Mouse (Mus musculus): Measurements from ENCODE around the gene Map7d1.

The Map7d1 gene

DNA sequence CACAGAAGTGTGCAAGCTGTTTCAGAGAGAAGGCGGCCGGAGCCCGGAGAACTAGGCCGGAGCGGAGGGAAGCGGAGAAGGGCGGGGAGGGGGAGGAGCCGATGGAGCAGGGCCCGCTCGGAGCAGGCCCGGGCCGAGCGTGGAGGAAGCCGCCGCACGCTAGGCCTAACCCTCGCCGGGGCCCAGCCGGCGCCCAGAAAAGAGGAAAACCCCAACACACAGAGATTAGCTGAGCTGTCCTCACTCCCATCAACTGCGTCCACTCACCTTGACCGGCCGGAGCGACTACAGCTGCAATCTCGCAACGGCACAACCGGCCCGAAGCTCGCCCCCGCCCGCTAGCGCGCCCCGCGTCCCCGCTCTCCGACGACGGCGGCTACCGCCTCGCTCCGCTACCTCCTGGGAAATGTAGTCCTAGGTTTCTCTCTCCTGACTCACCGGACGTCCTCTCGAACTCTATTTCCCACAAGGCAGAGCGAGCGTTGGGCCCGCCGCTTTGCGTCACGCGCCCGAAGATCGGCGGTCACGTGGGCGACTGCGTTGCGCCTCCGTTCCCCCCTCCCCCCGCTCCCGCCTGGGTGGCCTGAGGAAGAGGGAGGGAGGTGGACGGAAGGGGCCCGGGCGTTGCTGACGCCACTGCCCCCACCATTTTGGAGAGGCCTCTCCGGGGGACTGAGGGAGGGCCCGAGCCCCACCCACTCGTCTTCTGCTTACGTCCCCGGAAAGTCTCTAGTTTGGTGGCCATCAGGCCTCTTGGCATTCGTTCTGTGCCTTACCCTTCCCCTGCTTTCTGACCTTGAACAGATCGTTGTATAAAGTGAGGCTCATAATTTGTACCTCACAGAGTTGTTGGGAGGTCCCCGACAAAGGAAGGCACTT, 53.6 kb downstream of the Map7d1 start, which contains the start of gene Thrap3:
Gene Thrap3, minus strand, starts transcription at position 458 of the 879 bp plus-strand sequence.
- DNase-seq (ENCODE audit: low spot score): peak; percentile 96

DNA sequence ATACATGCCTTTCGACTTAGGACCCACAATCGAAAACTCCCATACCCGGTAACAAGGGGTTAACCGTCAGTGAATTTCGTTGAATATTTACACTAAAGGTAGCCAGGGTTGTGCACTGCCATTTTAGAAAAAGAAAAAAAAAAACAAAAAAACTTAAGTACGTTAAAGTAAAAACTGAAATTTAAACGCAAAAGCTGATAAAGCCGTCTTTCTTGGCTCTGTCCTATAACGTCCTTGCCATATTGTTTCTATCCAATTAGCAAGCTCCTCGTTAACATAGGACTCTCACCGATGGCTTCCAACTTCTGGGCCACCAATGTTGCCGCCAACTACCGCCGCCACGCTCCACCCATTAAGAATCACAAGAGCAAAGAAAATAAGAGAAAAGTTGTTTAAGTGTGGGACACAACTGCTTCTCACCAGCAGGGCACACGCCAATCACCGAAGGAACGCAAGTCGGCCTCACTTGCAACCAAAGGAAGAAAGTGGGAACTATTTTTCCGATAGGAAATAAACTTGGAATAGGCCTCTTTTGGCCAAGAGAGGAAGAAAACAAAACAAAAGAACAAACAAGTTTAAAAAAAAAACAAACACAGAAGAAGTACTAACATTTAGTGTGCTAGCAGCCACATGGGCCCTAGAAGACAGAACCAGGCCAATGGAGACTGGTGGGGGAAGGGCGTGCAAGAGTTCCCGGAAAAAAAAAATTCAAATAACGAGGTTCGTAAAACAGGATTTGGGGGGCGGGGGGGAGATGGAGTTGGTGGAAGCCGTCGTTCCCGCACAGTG, 54.4 kb downstream of the Map7d1 start:
- DNase-seq (ENCODE audit: low spot score): no peak

DNA sequence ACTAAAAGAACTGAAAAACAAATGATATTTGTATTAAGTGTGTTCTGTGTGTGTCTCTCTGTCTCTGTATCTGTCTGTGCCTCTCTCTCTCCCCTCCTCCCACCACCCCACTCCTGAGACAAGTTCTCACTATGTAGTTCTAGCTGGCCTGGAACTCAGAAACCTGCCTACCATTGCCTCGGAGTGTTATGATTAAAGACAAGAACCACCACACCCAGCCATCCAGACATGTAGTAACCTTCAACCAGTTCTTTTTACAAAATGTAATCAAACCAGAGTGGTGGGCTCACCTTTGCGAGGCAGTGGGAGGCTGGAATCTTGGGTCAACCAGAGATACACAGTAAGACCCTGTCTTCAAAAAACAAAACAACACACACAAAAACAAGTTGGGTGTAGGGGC, 55.5 kb downstream of the Map7d1 start:
- no peak for DNase-seq (ENCODE audit: low spot score)

DNA sequence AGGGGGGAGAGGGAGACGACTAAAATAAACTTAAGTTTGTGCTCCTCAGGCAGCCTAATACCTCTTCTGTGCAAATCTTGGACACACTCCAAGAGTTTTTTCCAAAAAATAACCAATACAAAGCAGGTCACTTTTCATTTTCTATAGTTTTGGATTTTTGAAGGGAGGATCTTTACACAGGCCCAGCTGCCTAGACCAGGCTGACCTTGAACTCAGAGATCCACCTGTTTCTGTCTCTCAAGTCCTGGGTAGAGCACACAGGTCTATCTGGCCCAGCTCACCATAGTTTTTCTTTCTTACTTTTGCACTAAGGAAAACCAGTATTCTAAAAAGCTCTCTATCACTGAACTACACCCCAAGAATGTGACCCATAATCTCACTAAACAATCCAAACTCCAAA, 56.1 kb downstream of the Map7d1 start:
- no peak for DNase-seq (ENCODE audit: low spot score)

DNA sequence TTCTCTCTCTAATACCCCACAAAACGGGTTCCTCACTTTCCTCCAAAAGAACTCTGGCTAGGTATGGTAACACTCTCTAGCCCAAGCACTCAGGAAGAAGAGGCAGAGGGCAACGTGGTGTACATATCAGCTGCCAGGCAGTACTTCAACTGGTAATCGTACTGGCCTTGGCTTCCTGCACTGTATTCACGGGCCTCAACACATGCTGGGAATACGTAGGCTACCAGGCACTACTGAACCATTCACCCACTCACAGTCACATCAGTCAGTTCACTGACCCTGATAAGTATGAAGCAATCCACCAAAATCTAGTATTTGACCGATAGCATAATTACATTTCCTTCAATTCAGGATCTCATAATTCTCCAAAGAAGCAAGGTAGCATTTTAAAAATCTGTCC, 56.6 kb downstream of the Map7d1 start:
- DNase-seq (ENCODE audit: low spot score): no peak

DNA sequence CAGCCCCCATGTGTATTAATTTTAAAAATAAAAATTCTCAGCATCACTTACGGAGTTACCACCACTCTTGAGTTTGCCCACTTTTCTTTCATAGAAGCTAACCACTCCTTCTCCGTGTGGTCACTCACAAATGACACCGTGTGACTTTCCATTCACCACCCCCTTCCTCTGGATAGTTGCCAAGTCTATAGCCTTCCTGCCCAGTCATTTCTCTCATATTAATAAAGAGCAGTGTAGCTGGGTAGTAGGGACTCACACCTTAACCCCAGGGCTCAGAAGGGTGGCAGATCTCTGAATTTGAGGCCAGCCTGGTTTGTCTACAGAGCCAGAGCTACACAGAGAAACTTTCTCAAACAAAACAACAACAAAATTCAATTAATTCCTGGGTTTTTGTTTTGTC, 58.7 kb downstream of the Map7d1 start:
- no peak for DNase-seq (ENCODE audit: low spot score)

DNA sequence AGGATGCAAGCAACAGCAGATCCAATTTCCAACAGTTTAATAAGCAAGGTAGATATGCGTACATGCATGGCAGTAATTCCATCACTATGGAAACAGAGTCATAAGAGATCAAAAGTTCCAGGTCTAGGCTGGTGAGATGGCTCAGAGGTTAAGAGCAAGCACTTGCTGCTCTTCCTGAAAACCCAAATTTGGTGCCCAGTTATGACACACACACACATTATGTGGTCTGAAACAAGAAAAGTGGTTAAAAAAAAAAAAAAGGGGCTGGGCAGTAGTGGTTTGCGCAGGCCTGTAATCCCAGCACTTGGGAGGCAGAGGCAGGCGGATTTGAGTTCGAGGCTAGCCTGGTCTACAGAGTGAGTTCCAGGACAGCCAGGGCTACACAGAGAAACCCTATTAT, 61.2 kb downstream of the Map7d1 start:
- no peak for DNase-seq (ENCODE audit: low spot score)

DNA sequence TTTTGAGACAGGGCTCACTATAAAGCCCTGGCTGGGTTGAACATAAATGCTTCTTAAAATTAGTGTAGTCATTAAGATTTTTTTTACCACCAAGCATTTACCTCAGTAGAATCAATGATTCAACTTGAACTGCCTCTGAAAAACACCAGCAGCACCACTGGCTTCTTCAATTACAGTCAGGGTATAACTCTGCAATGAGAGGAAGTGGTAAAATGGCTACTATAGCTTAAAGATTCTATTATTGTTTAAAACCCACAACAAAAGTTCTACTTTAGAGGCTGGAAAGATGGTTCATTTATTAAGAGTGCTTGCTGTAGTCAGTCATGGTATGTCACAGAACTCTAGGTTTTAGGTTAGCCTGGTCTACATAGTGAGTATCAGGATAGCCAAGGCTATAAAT, 61.9 kb downstream of the Map7d1 start:
- no peak for DNase-seq (ENCODE audit: low spot score)

DNA sequence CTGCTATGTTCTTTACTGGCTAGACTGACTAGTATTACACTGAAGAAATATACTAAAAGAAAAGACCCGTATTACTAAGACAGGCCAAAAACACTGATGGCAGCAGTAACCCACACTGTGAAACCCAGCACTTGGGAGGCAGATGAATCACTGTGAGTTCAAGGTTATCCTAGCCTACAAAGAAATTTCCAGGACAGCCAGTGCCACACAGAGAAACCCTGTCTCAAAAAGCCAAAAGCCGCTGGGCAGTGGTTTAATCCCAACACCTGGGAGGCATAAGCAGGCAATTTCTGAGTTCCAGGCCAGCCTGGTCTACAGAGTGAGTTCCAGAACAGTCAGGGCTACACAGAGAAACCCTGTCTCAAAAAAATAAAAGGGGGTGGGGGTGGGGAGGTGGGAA, 65.5 kb downstream of the Map7d1 start:
- DNase-seq (ENCODE audit: low spot score): no peak

DNA sequence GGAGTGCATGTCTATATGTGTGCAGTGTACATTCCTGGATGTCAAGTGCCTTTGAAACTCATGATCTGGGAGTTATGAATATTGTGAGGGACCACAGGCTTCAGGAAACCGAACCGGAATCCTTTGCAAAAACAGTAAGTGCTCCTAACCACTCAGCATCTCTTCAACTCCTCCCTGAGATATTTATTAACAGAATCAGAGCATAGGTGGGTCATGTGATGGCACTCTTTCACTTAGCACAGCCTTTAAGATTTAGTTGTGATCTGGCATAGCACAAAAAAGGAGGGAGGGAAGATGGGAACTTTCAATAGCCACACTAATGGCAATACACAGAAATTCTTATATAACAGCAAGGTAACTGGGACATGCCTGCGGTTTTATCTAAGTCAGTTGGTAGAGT, 69.0 kb downstream of the Map7d1 start:
- no peak for DNase-seq (ENCODE audit: low spot score)

DNA sequence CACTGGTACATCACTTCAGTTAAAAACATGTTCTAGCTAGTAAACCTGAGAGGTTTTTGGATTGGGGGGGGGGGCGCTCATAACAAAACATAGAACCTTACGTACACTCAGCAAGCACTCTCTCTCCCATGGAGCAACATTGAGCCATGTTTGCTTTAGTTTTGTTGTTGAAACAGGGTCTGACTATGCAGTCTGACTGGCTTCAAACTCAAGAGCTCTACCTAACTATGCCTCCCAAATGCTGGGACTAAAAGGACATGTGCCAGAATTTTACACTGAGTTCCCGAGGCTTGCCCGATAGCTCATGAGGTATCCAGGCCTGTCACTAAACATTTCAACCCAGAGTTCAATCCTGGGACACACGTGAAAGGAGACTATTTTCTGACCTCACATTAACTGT, 73.1 kb downstream of the Map7d1 start:
- DNase-seq (ENCODE audit: low spot score): no peak
